Mouse (Mus musculus): ENCODE results near the gene Stard3. TPM values are rescaled to one million over a fixed set of nuclear protein-coding genes. Genes with fewer than 3 reads are reported as not detected.

The Stard3 gene
- polyA plus RNA-seq, 1 experiment, result 271 TPM

- no peak for TF ChIP-seq CTCF (IDR thresholded peaks at IDR 0.05; ENCODE audit: borderline replicate concordance, control insufficient read depth, extremely low read depth, insufficient read depth, low read length, poor library complexity)
- no peak for TF ChIP-seq POLR2A (IDR thresholded peaks at IDR 0.05; ENCODE audit: control insufficient read depth, extremely low read depth, insufficient read depth, low read length, poor library complexity)
- no peak overlapping the region for H3K27ac ChIP-seq (ENCODE audit: control insufficient read depth, insufficient read depth, low read length)
- no peak overlapping the region for H3K4me3 ChIP-seq (ENCODE audit: control insufficient read depth, insufficient read depth, low read length)
- H3K36me3 ChIP-seq (ENCODE audit: control insufficient read depth, insufficient read depth, low read length), result no peaks in the 10 kb centered on the region
- peaks cover 36% of the 10 kb centered on the region for H3K27me3 ChIP-seq (ENCODE audit: control insufficient read depth, insufficient read depth, low read length)
- WGBS, result 5% methylated on average over 19 of the region's 19 CpGs
- peaks cover 11% of the 10 kb centered on the region for H3K4me1 ChIP-seq (replicated peaks; ENCODE audit: control insufficient read depth, insufficient read depth, low read length)
- no peak for DNase-seq
Observed at GRCm38 (mm10) chr11:98339071-98339501, 19.1 kb upstream of the Stard3 start.

- Histone ChIP-seq H3K27ac (ENCODE audit: control insufficient read depth, insufficient read depth, low read length) (no peak overlapping the region), H3K4me1 (replicated peaks; ENCODE audit: control insufficient read depth, insufficient read depth, low read length) (peaks cover 6% of the 10 kb centered on the region), H3K4me3 (ENCODE audit: control insufficient read depth, insufficient read depth, low read length) (no peak overlapping the region), H3K36me3 (ENCODE audit: control insufficient read depth, insufficient read depth, low read length) (no peaks in the 10 kb centered on the region), H3K27me3 (ENCODE audit: control insufficient read depth, insufficient read depth, low read length) (peaks cover 29% of the 10 kb centered on the region)
- WGBS, result 21% methylated on average over 11 of the region's 11 CpGs
- no peak for DNase-seq
- TF ChIP-seq POLR2A (IDR thresholded peaks at IDR 0.05; ENCODE audit: control insufficient read depth, extremely low read depth, insufficient read depth, low read length, poor library complexity), result no peak
- no peak for TF ChIP-seq CTCF (IDR thresholded peaks at IDR 0.05; ENCODE audit: borderline replicate concordance, control insufficient read depth, extremely low read depth, insufficient read depth, low read length, poor library complexity)
Observed at GRCm38 (mm10) chr11:98339679-98340287, 18.4 kb upstream of the Stard3 start.

GRCm38 (mm10) chr11:98340597-98340996 lies 17.6 kb upstream of the Stard3 start:
- Histone ChIP-seq H3K27me3 (ENCODE audit: control insufficient read depth, insufficient read depth, low read length) (peaks cover 23% of the 10 kb centered on the region; the same call in 1 of the 2 replicates), H3K4me3 (ENCODE audit: control insufficient read depth, insufficient read depth, low read length) (no peak overlapping the region), H3K27ac (ENCODE audit: control insufficient read depth, insufficient read depth, low read length) (no peak overlapping the region), H3K36me3 (ENCODE audit: control insufficient read depth, insufficient read depth, low read length) (no peaks in the 10 kb centered on the region), H3K4me1 (replicated peaks; ENCODE audit: control insufficient read depth, insufficient read depth, low read length) (peaks cover 6% of the 10 kb centered on the region)
- WGBS, result 18% methylated on average over 4 of the region's 4 CpGs
- TF ChIP-seq POLR2A (IDR thresholded peaks at IDR 0.05; ENCODE audit: control insufficient read depth, extremely low read depth, insufficient read depth, low read length, poor library complexity) (no peak), CTCF (IDR thresholded peaks at IDR 0.05; ENCODE audit: borderline replicate concordance, control insufficient read depth, extremely low read depth, insufficient read depth, low read length, poor library complexity) (no peak)
- DNase-seq, result no peak

- TF ChIP-seq POLR2A (IDR thresholded peaks at IDR 0.05; ENCODE audit: control insufficient read depth, extremely low read depth, insufficient read depth, low read length, poor library complexity), result no peak
- no peak for TF ChIP-seq CTCF (IDR thresholded peaks at IDR 0.05; ENCODE audit: borderline replicate concordance, control insufficient read depth, extremely low read depth, insufficient read depth, low read length, poor library complexity)
- 69% methylated on average over 4 of the region's 4 CpGs for WGBS
- no peak for DNase-seq
- Histone ChIP-seq H3K27me3 (ENCODE audit: control insufficient read depth, insufficient read depth, low read length) (peaks cover 19% of the 10 kb centered on the region; the same call in 1 of the 2 replicates), H3K4me1 (replicated peaks; ENCODE audit: control insufficient read depth, insufficient read depth, low read length) (peaks cover 6% of the 10 kb centered on the region), H3K4me3 (ENCODE audit: control insufficient read depth, insufficient read depth, low read length) (no peak overlapping the region), H3K36me3 (ENCODE audit: control insufficient read depth, insufficient read depth, low read length) (no peaks in the 10 kb centered on the region), H3K27ac (ENCODE audit: control insufficient read depth, insufficient read depth, low read length) (no peak overlapping the region)
Observed at GRCm38 (mm10) chr11:98341174-98341573, 17.0 kb upstream of the Stard3 start.

DNA sequence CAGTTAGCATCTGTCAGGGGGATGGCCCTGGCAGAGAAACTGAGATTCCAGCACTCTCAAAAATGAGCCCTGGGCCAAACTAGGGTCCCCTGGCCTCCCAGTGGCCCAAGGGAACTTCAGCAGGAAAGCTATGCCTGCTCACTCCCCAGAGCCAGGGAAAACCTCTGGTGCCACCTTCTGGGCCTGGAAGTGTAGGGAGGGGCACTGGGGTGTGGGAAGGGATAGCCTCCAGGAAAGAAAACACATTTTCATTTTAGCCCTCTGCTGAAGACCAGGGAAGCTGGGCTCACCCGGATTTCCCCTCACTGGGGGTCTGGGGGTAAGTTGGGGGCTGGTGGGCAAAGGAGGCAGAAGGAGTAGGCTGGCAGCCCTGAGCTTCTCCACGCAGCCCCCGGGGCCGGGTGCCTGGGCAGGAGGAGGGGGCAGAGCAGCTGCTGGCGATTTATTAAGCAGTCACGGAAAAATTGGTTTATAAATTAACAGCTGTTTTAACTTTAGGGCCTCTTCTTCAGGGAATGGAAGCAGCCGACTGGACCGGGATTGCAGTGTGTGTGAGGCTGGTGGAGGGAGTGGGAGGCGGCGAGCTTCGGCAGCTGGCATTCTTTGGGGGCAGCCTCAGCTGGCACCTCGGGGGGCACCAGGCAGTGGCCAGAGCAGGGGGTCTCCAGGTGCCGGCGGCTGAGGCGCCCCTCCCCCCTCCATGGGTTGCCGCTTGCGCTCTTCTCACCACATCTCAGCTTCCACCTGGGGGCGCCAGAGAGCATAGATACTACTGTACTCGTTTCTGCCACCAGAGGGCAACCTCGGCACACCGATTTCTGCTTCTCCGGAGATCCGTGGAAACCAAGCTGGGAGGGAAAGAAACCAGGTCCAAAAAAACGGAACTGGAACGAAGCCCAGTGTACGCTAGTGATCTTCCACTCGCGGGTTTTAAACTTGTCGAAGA lies 15.9 kb upstream of the Stard3 start:
- no peak overlapping the region for H3K27ac ChIP-seq (ENCODE audit: control insufficient read depth, insufficient read depth, low read length)
- WGBS, result 4% methylated on average over 29 of the region's 29 CpGs
- DNase-seq, result peak; percentile 89
- TF ChIP-seq POLR2A (IDR thresholded peaks at IDR 0.05; ENCODE audit: control insufficient read depth, extremely low read depth, insufficient read depth, low read length, poor library complexity) (no peak), CTCF (IDR thresholded peaks at IDR 0.05; ENCODE audit: borderline replicate concordance, control insufficient read depth, extremely low read depth, insufficient read depth, low read length, poor library complexity) (peak; percentile 99)
- H3K36me3 ChIP-seq (ENCODE audit: control insufficient read depth, insufficient read depth, low read length), result no peaks in the 10 kb centered on the region
- H3K4me1 ChIP-seq (replicated peaks; ENCODE audit: control insufficient read depth, insufficient read depth, low read length), result peaks cover 2% of the 10 kb centered on the region
- H3K27me3 ChIP-seq (ENCODE audit: control insufficient read depth, insufficient read depth, low read length), result peaks cover 16% of the 10 kb centered on the region; the same call in 1 of the 2 replicates
- H3K4me3 ChIP-seq (ENCODE audit: control insufficient read depth, insufficient read depth, low read length), result no peak overlapping the region

DNA sequence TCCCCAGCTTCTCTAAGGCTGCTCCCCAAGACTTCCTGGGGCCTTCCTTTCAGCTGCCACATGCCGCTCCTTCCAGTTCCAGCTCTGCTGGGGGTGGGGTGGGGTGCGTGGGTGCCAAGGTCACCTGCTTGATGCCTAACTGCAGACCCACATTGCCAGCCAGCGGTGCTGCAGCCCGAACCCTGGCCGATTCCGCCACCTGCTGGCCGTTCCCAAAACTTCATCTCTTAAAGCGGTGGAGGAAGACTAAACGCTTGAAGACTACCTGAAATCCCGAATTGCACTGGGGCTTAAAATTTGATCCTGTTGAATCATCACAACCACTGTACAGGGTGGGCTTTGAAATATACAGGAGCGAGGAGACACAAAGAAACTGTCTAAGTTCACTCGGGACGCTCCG lies 12.9 kb upstream of the Stard3 start:
- Histone ChIP-seq H3K27ac (ENCODE audit: control insufficient read depth, insufficient read depth, low read length) (no peak overlapping the region), H3K4me1 (replicated peaks; ENCODE audit: control insufficient read depth, insufficient read depth, low read length) (peaks cover 9% of the 10 kb centered on the region), H3K27me3 (ENCODE audit: control insufficient read depth, insufficient read depth, low read length) (peaks cover 4% of the 10 kb centered on the region; the same call in 1 of the 2 replicates), H3K36me3 (ENCODE audit: control insufficient read depth, insufficient read depth, low read length) (no peaks in the 10 kb centered on the region), H3K4me3 (ENCODE audit: control insufficient read depth, insufficient read depth, low read length) (no peak overlapping the region)
- DNase-seq, result peak; percentile 85
- 2% methylated on average over 14 of the region's 14 CpGs for WGBS
- TF ChIP-seq POLR2A (IDR thresholded peaks at IDR 0.05; ENCODE audit: control insufficient read depth, extremely low read depth, insufficient read depth, low read length, poor library complexity) (no peak), CTCF (IDR thresholded peaks at IDR 0.05; ENCODE audit: borderline replicate concordance, control insufficient read depth, extremely low read depth, insufficient read depth, low read length, poor library complexity) (peak; percentile 92)

Data from thymus, adult 2 months (tissue).